Mouse (Mus musculus) lung, adult 2 months (tissue): ENCODE measurements around the gene Ndufa5. TPM values are rescaled to one million over a fixed set of nuclear protein-coding genes. Genes with fewer than 3 reads are reported as not detected.

Experiments
- DNase-seq: peaks from one replicate; pipeline ENCODE4 v3.0.0; 2022
- H3K4me1 ChIP-seq: fragments of 200-500 bp; 2 replicates; pipeline ENCODE4 v1.6.1; 2011; ENCODE audit warnings: low read length; ENCODE audit not compliant: control insufficient read depth, insufficient read depth
- H3K4me3 ChIP-seq: fragments of 200-500 bp; replicated peaks from 2 replicates; pipeline ENCODE3; 2011; ENCODE audit warnings: low read depth, mild to moderate bottlenecking, control low read depth, low read length; ENCODE audit errors: extremely low read depth
- CTCF ChIP-seq: fragments of 200-500 bp; IDR thresholded peaks from 2 replicates; pipeline ENCODE4 v1.5.1; 2011; ENCODE audit warnings: mild to moderate bottlenecking, low read length, control low read depth; ENCODE audit not compliant: insufficient read depth
- POLR2A ChIP-seq: fragments of 200-500 bp; IDR thresholded peaks from 2 replicates; pipeline ENCODE4 v1.6.1; 2011; ENCODE audit warnings: low read depth, mild to moderate bottlenecking, control low read depth, low read length, borderline replicate concordance; ENCODE audit errors: extremely low read depth
- WGBS: fragments of 180-500 bp; shearing (Covaris S2); methylation state at CpG from one replicate; pipeline ENCODE4 v1.1.7; 2018; 5-methylcytosine and 5-hydroxymethylcytosine counted together
- polyA plus RNA-seq: library from polyadenylated mRNA; depleted of rRNA; stranded (reverse); fragments of >200 nt; gene quantifications from 2 replicates; pipeline ENCODE4 v1.2.3, GENCODE M21; 2012; rRNA removed

Gene Ndufa5
- polyA plus RNA-seq, 1 experiment = 4.3 TPM

DNA sequence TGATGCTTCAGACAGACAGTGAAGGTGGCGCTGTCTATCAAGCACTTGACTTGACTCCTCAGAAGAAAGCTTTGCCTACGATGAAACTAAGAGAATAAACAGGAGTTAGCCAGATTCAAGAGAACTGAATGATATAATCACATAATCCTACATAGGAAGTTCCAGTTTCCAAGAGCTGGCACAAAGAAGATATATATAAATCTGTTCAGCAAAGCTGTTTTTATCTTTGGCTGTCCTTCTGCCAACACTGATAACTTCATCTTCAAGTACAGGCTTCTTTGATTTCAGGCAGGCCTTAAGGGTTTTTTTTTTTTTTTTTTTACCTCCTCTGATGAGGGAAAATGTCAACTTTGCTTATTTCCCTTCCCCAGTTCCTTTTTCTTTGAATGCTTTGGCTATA, 57.7 kb downstream of the Ndufa5 start:
- no peaks in the 10 kb centered on the region for H3K4me1 ChIP-seq
- WGBS = 84% methylated on average over 2 of the region's 2 CpGs
- no peak for DNase-seq
- TF ChIP-seq POLR2A = no peak
- no peak for TF ChIP-seq CTCF
- no peak overlapping the region for H3K4me3 ChIP-seq

Other genes starting within 250 kb of the Ndufa5 start
- gene Iqub, start 12.9 kb downstream of the Ndufa5 start, polyA plus RNA-seq = 0.36 and 0.75 TPM in 2 replicates
- gene Asb15, start 131 bp upstream of the Ndufa5 start, polyA plus RNA-seq = 0.09 and 0.46 TPM in 2 replicates
- gene Lmod2, start 69.7 kb upstream of the Ndufa5 start, polyA plus RNA-seq = 2.3 and 6.4 TPM in 2 replicates
- gene Wasl, start 137.0 kb upstream of the Ndufa5 start, polyA plus RNA-seq = 70.0 and 123 TPM in 2 replicates
- not detected in 2 replicates for gene Hyal6, start 205.2 kb upstream of the Ndufa5 start, polyA plus RNA-seq
- gene Hyal4, start 220.3 kb upstream of the Ndufa5 start, polyA plus RNA-seq = not detected in 2 replicates